Mouse (Mus musculus) bone marrow, adult 2 months (tissue): ENCODE measurements around the gene Tnip1. TPM values are rescaled to one million over a fixed set of nuclear protein-coding genes. Genes with fewer than 3 reads are reported as not detected.

Experiments used
- H3K27ac ChIP-seq: fragments of 200-500 bp; 2 replicates; pipeline ENCODE4 v1.5.1; 2012; ENCODE audit warnings: low read depth, mild to moderate bottlenecking, control low read depth, inconsistent platforms, low read length; ENCODE audit not compliant: control insufficient read depth, poor library complexity, insufficient read depth
- H3K4me1 ChIP-seq: fragments of 200-500 bp; 2 replicates; pipeline ENCODE4 v1.6.1; 2011; ENCODE audit warnings: low read length; ENCODE audit not compliant: control insufficient read depth, insufficient read depth
- H3K4me3 ChIP-seq: fragments of 200-500 bp; replicated peaks from 2 replicates; pipeline ENCODE3; 2011; ENCODE audit warnings: mild to moderate bottlenecking, low read depth, low read length, control low read depth; ENCODE audit not compliant: control insufficient read depth
- CTCF ChIP-seq: fragments of 200-500 bp; IDR thresholded peaks from 2 replicates; pipeline ENCODE4 v1.5.1; 2011; ENCODE audit warnings: low read length, control low read depth; ENCODE audit not compliant: control insufficient read depth, insufficient read depth
- POLR2A ChIP-seq: fragments of 200-500 bp; IDR thresholded peaks from 2 replicates; pipeline ENCODE4 v1.6.1; 2011; ENCODE audit warnings: low read depth, mild to moderate bottlenecking, control low read depth, low read length, borderline replicate concordance; ENCODE audit not compliant: control insufficient read depth
- WGBS: fragments of 180-500 bp; shearing (Covaris S2); methylation state at CpG from one replicate; pipeline ENCODE4 v1.1.7; 2018; 5-methylcytosine and 5-hydroxymethylcytosine counted together
- polyA plus RNA-seq: library from polyadenylated mRNA; stranded (reverse); fragments of >200 nt; gene quantifications from 2 replicates; pipeline ENCODE4 v1.2.4, GENCODE M21; 2011; ENCODE audit warnings: low replicate concordance; ENCODE audit not compliant: missing spikeins, insufficient read depth, insufficient read length

Gene Tnip1
- polyA plus RNA-seq, 1 experiment, result 22.5 TPM

- WGBS, result 78% methylated on average over 2 of the region's 2 CpGs
- Histone ChIP-seq H3K4me1 (peaks cover 6% of the 10 kb centered on the region; the same call in 1 of the 2 replicates), H3K4me3 (no peak overlapping the region), H3K27ac (no peak overlapping the region)
- TF ChIP-seq POLR2A (no peak), CTCF (no peak)
Measured at GRCm38 (mm10) chr11:54881051-54881474, 81.7 kb downstream of the Tnip1 start.

- Histone ChIP-seq H3K27ac (no peak overlapping the region), H3K4me1 (peaks cover 5% of the 10 kb centered on the region; the same call in 1 of the 2 replicates), H3K4me3 (no peak overlapping the region)
- 72% methylated on average over 10 of the region's 10 CpGs for WGBS
- TF ChIP-seq CTCF (no peak), POLR2A (no peak)
Measured at GRCm38 (mm10) chr11:54879922-54880321, 82.8 kb downstream of the Tnip1 start.

- H3K4me3 ChIP-seq, result no peak overlapping the region
- no peak overlapping the region for H3K27ac ChIP-seq
- peaks cover 5% of the 10 kb centered on the region; the same call in 1 of the 2 replicates for H3K4me1 ChIP-seq
- TF ChIP-seq CTCF, result peak; percentile 56
- no peak for TF ChIP-seq POLR2A
- 20% methylated on average over 4 of the region's 4 CpGs for WGBS
Measured at GRCm38 (mm10) chr11:54879434-54879833, 83.3 kb downstream of the Tnip1 start.

- TF ChIP-seq CTCF (no peak), POLR2A (no peak)
- WGBS, result 60% methylated on average over 6 of the region's 6 CpGs
- Histone ChIP-seq H3K4me1 (peaks cover 3% of the 10 kb centered on the region; the same call in 1 of the 2 replicates), H3K4me3 (no peak overlapping the region), H3K27ac (no peak overlapping the region)
Measured at GRCm38 (mm10) chr11:54878893-54879292, 83.8 kb downstream of the Tnip1 start.

GRCm38 (mm10) chr11:54876031-54876430 lies 86.7 kb downstream of the Tnip1 start:
- H3K4me3 ChIP-seq, result no peak overlapping the region
- no peaks in the 10 kb centered on the region for H3K4me1 ChIP-seq
- TF ChIP-seq CTCF (no peak), POLR2A (no peak)
- no peak overlapping the region for H3K27ac ChIP-seq
- WGBS, result 85% methylated on average over 5 of the region's 5 CpGs

GRCm38 (mm10) chr11:54871831-54872537 lies 90.7 kb downstream of the Tnip1 start:
- Histone ChIP-seq H3K27ac (no peak overlapping the region), H3K4me3 (no peak overlapping the region), H3K4me1 (no peaks in the 10 kb centered on the region; the same call in 1 of the 2 replicates)
- WGBS, result 82% methylated on average over 7 of the region's 7 CpGs
- TF ChIP-seq POLR2A (no peak), CTCF (no peak)

GRCm38 (mm10) chr11:54869318-54869717 lies 93.4 kb downstream of the Tnip1 start:
- H3K4me3 ChIP-seq, result no peak overlapping the region
- H3K4me1 ChIP-seq, result no peaks in the 10 kb centered on the region; the same call in 1 of the 2 replicates
- H3K27ac ChIP-seq, result no peak overlapping the region
- 71% methylated on average over 3 of the region's 3 CpGs for WGBS
- TF ChIP-seq POLR2A (no peak), CTCF (no peak)

GRCm38 (mm10) chr11:54868445-54868844 lies 94.3 kb downstream of the Tnip1 start:
- no peak overlapping the region for H3K4me3 ChIP-seq
- TF ChIP-seq POLR2A (no peak), CTCF (no peak)
- no peak overlapping the region for H3K27ac ChIP-seq
- no peaks in the 10 kb centered on the region; the same call in 1 of the 2 replicates for H3K4me1 ChIP-seq
- 24% methylated on average over 2 of the region's 2 CpGs for WGBS
